Comparison of ENCODE assay signal across 20 mouse cellular contexts in the genomic region with DNA sequence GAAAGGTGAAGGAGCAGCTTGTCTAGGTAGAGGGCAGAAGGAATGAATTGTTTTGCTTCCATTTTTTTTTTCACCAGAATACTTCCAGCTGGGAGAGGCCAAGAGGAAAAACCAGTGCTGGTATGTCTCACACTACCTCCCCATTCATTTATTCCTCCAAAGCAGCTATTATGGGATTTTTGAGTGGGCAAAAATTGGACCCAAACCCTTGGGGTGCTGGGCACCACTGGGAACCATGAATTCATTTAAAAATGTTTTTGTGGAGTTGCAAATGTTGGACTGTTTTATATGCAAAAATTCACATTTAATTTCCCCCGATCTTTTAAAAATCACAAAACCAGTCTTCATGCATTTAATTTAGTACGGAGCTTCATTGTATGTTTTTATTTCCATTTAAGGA.
A peak's percentile ranks its signal among the peaks of the same experiment; 100 is the strongest.
DNase-seq lines count a peak whose midpoint lies in the region; ATAC-seq and TF ChIP-seq lines count a peak whose summit lies in the region.
"Had no signal": no experiment of that assay in that cellular context is flagged by ENCODE, and none has a peak within 500 bp of the region (broad histone marks: within the 10 kb centered on the region; RNA-seq: fewer than 3 reads in every experiment).

No protein-coding gene starts in this region.

- H3K4me1 ChIP-seq in embryonic facial prominence, embryonic 14.5 days (ENCODE audit: control insufficient read depth, insufficient read depth, low read length): peaks cover 36% of the 10 kb centered on the region
- H3K4me1 ChIP-seq in limb, embryonic 12.5 days (replicated peaks): peaks cover 45% of the 10 kb centered on the region
- H3K4me1 ChIP-seq in forebrain, postnatal 0 days (ENCODE audit: insufficient read depth): 0 out of 2 replicates have a peak, but pooled peaks cover 5% of the 10 kb centered on the region

- H3K27me3 ChIP-seq in embryonic facial prominence, embryonic 14.5 days (replicated peaks; ENCODE audit: control insufficient read depth, insufficient read depth, low read length): no peaks in the 10 kb centered on the region
- peaks cover 36% of the 10 kb centered on the region; the same call in 1 of the 2 replicates for H3K27me3 ChIP-seq in limb, embryonic 12.5 days
- H3K27me3 ChIP-seq in forebrain, postnatal 0 days (ENCODE audit: insufficient read depth, low read length): no peaks in the 10 kb centered on the region

- H3K4me3 ChIP-seq in layer of hippocampus, adult 2 months: no peak overlapping the region
- no peak overlapping the region for H3K4me3 ChIP-seq in embryonic facial prominence, embryonic 14.5 days (ENCODE audit: low read depth, low read length)
- no peak overlapping the region for H3K4me3 ChIP-seq in limb, embryonic 12.5 days (replicated peaks)
- H3K4me3 ChIP-seq in forebrain, postnatal 0 days (ENCODE audit: low read depth, low read length): no peak overlapping the region
- H3K4me3 ChIP-seq: heart, adult 2 months; heart, embryonic 15.5 days; hindbrain, embryonic 10.5 days had no signal

- ATAC-seq in embryonic facial prominence, embryonic 14.5 days (ENCODE audit: low read depth): no peak
- no peak for ATAC-seq in limb, embryonic 12.5 days (ENCODE audit: insufficient number of reproducible peaks, insufficient read depth, low FRiP score, low TSS enrichment, low read depth)
- no peak for ATAC-seq in forebrain, postnatal 0 days
- ATAC-seq: forebrain, embryonic 16.5 days had no signal

- H3K36me3 ChIP-seq in embryonic facial prominence, embryonic 14.5 days (ENCODE audit: control insufficient read depth, insufficient read depth, low read length): no peaks in the 10 kb centered on the region
- no peaks in the 10 kb centered on the region for H3K36me3 ChIP-seq in limb, embryonic 12.5 days
- H3K36me3 ChIP-seq in forebrain, postnatal 0 days (ENCODE audit: insufficient read depth): no peaks in the 10 kb centered on the region
- H3K36me3 ChIP-seq: heart, embryonic 15.5 days; hindbrain, embryonic 10.5 days had no signal

- no peak overlapping the region for H3K4me2 ChIP-seq in embryonic facial prominence, embryonic 14.5 days (ENCODE audit: low read depth, low read length)
- H3K4me2 ChIP-seq in limb, embryonic 12.5 days: no peak overlapping the region
- no peak overlapping the region for H3K4me2 ChIP-seq in forebrain, postnatal 0 days (ENCODE audit: low read depth)
- H3K4me2 ChIP-seq: heart, embryonic 11.5 days; heart, embryonic 15.5 days; hindbrain, embryonic 14.5 days had no signal

- no peak overlapping the region for H3K9ac ChIP-seq in embryonic facial prominence, embryonic 14.5 days (ENCODE audit: low read depth, low read length)
- no peak overlapping the region for H3K9ac ChIP-seq in limb, embryonic 12.5 days (replicated peaks)
- H3K9ac ChIP-seq in forebrain, postnatal 0 days: no peak overlapping the region
- H3K9ac ChIP-seq: heart, embryonic 15.5 days; hindbrain, embryonic 14.5 days had no signal

- H3K9me3 ChIP-seq in embryonic facial prominence, embryonic 14.5 days (ENCODE audit: control insufficient read depth, low read length): no peaks in the 10 kb centered on the region
- no peaks in the 10 kb centered on the region for H3K9me3 ChIP-seq in limb, embryonic 12.5 days
- H3K9me3 ChIP-seq in forebrain, postnatal 0 days (ENCODE audit: low read length): no peaks in the 10 kb centered on the region
- H3K9me3 ChIP-seq: heart, embryonic 15.5 days; hindbrain, embryonic 10.5 days had no signal

- peak overlapping the region; percentile 32; the same call in 1 of the 2 replicates for H3K27ac ChIP-seq in layer of hippocampus, adult 2 months
- 0 out of 2 replicates have a peak overlapping the region, but pooled peaks have one; percentile 6 for H3K27ac ChIP-seq in embryonic facial prominence, embryonic 14.5 days (replicated peaks; ENCODE audit: low read depth, low read length)
- peak overlapping the region; percentile 73; the same call in 1 of the 2 replicates for H3K27ac ChIP-seq in limb, embryonic 12.5 days
- H3K27ac ChIP-seq in forebrain, postnatal 0 days (ENCODE audit: low read depth, low read length): no peak overlapping the region
- H3K27ac ChIP-seq: heart, adult 2 months; heart, embryonic 15.5 days; hindbrain, embryonic 14.5 days had no signal

- 64% methylated on average over 2 of the region's 2 CpGs for WGBS in embryonic facial prominence, embryonic 14.5 days
- 90% methylated on average over 2 of the region's 2 CpGs for WGBS in limb, embryonic 12.5 days
- 65% methylated on average over 2 of the region's 2 CpGs for WGBS in forebrain, postnatal 0 days

- TF ChIP-seq CTCF in layer of hippocampus, adult 2 months (conservative IDR thresholded peaks at IDR 0.05): no peak
- no peak for TF ChIP-seq CTCF in forebrain, postnatal 0 days (IDR thresholded peaks at IDR 0.05; ENCODE audit: low read depth)

- DNase-seq in layer of hippocampus, adult 2 months (ENCODE audit: low spot score in 2 of 2): peak in 1 of 2 experiments; percentile 68
- DNase-seq in layer of hippocampus, postnatal 36 days: no peak
- no peak for DNase-seq in embryonic facial prominence, embryonic 14.5 days (ENCODE audit: low spot score)
- DNase-seq in telencephalon, adult 2 months (ENCODE audit: low read depth, low spot score): peak; percentile 32
- no peak for DNase-seq in forebrain, postnatal 0 days
- DNase-seq in right cerebral cortex, postnatal 25 days: no peak
- DNase-seq in embryo, embryonic 9.5 days (ENCODE audit: extremely low spot score): no peak
- DNase-seq: adrenal gland, postnatal 10 days; cerebellum, adult 11-12 months; cerebellum, adult 9-10 months; cerebellum, postnatal 25 days; gastrocnemius, postnatal 14 days; heart, adult 2 months; heart, postnatal 14 days had no signal
